Mouse (Mus musculus): ENCODE measurements around the gene Smim27.

DNA sequence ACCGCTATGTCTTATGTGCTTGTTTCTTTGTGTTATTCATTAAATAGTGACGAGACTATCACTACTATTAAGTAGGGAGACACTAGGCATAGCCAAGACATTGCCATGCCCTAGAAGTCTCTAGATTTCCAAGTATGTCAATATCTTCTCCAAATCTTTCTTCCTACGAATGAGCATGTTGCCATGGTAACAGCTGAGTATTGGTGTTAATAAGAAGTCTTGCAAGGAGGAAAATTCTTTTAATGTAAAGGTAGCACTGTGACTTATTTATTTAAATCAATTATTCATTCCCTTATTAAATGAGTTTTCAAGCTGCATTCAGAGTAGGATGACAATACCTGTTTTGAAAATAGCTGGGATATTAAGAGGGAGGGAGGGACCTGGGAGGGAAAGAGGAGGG is 48.0 kb downstream of the Smim27 start:
- TF ChIP-seq CTCF (IDR thresholded peaks at IDR 0.05; ENCODE audit: low read depth) = no peak
- no peak for TF ChIP-seq EP300 (IDR thresholded peaks at IDR 0.05; ENCODE audit: low read depth)

Data from liver, embryonic 14.5 days (tissue).